Mouse (Mus musculus): ENCODE measurements at regions not wholly inside any gene's neighbourhood (a gene's known extent, or its start where the extent isn't known, plus 50 kb on each side); places are given as distances from the start of the nearest gene placed in this dataset.

DNA sequence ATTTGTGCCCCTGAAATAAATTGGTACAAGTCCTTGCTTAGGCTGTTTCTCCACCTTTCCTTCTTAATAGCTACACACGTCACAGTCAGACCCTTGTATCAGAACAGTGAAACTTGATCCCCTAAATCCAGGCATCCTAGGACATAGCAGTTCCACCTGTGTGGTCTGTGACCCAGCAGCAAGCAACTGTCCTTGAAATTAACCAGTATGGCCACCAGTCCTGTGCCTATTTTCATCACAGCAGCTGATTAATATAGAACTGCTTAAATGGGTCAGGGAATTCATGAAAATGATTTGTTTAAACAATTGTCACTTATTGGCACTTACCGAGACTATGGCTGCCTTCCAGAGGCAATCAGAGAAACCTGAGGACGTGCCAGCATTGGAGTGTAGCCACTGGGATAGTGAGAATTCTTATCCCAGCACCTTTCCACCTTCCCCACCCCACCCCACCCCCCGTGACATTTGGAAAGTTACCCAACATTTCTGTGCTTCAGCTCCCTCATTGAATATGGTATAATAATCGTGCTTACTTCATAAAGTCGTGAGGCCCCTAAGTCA lies 135.4 kb upstream of the Cdkn2b start:
- no peak for DNase-seq (ENCODE audit: low spot score)

DNA sequence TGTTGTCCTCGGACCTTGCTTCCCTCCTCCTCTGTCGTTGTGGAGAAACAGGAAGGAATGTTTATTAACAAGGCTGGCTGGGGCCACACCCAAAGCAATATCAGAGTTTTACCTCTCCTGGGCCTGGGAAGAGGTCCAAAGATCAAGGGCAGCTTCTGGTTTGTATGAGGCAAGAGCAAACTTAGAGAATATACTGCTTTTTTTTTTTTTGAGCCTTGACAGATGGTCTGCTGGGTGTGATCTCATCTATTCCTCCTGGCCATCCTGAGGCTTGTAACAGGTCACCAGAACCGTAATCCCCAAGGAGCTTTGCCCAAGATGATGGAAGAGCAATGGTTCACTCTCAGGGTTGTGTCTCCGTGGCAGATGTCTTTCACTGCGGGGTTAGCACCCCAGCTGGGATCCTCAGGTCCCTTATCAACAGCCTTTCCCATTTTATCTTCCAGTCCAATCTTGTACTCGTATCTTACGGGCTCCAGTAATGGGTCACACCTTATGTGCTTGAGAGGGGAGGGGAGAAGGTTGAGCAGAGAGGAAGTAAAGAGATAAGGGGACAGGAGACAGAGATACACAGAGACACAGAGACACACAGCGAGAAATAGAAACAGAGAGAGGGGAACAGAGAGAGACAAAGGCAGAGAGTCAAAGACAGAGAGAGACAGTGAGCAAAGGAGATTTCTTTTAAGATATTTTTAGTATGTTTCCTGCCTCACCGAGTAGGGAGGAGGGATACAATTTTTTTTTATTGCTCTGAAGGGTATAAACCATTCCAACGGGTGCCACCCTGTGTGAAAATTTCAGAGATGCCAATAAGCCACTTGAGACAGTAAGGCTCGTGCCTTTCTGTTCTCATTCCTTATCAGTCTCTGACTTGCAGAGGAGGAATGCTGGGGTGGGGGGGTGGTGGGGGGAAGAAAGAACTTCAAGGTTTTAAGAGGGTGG lies 134.6 kb upstream of the Cdkn2b start:
- DNase-seq (ENCODE audit: low spot score): no peak

DNA sequence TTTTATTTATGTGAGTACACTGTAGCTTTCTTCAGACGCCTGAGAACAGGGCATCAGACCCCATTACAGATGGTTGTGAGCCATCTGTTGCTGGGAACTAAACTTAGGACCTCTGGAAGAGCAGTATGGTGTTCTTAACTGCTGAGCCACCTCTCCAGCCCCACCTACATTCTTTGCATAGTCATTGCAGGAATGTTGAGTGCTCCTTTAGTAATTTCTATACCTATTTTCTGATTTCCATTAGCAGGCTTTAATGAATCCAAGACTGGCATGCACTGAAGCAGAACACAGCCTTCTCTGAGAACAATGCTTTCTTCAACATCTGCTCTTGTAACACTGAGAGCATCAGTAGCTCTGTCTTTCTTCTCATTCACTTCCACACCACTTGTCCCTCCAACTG lies 131.7 kb upstream of the Cdkn2b start:
- no peak for DNase-seq (ENCODE audit: low spot score)

DNA sequence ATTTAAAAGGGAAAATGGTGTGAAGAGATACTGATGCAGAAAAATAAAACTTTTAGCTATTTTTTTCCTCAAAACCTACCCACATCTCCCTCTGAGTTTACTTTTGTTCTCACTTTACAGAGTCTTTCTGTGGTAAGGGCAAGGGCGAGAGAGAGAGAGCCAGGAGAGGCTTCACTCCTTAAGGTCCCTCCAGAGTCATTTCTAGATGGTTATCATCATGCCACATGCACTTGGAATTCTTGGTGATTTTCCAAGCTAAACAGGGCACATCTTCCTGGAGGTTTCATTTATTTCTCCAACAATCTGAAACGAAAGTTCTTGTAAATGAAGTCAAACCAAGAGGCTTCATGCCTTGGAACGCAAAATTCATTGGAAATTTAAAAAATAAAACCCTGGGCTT lies 130.0 kb upstream of the Cdkn2b start:
- DNase-seq (ENCODE audit: low spot score): no peak

DNA sequence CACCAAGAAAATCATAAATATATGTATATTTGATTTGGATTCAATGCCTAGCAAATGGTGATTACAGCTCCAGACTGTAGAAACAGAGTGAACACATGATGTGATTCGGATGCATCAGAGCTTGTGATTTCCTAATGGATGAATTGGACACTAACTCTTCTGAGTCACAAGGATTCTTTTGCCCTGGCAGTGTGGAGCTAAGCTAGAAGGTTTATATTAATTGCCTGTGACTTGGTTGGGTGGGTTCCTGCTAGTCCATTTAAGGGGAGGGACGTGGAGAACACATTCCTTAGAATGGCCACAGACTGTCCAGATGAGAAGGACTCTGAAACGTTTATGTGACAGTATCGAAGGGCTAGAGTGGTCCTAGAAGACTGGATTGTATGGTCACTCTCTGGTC lies 129.5 kb upstream of the Cdkn2b start:
- DNase-seq (ENCODE audit: low spot score): no peak

DNA sequence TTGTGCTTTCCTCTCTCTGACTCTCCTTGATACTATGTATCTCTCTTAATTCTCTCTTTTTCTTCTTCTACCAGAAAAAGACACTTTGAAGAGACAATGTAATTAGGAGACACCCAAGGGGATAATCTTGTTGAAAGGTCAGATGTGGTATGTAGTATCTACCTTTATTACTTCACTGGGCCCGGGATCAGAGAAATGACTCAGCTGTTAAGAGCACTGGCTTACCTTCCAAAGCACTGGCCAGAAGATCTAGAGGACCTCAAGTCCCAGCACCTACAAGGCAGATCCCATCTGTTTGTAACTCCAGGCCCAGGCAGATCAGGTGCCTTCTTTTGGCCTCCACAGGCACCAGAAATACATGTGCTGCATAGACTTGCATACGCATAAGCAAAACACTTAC lies 127.8 kb upstream of the Cdkn2b start:
- DNase-seq (ENCODE audit: low spot score): no peak

DNA sequence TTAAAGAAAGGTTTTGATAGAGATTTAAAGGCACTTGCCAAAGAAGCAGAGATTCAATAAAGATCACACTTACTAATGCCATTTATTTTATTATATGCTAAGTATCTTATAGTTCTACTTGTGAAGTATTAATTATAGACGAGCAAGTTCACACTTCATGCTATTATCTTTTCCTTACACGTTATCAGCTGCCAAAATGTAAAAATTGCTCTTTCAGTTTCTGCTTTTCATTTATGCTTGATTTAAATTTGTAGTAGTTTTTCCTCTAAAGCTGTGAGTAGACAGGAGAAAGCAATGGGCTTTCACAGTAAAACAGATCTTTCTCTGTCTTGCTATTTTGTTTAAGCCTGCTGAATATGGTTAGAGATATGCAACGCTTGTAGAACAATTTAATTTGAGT lies 125.9 kb upstream of the Cdkn2b start:
- DNase-seq (ENCODE audit: low spot score): no peak

DNA sequence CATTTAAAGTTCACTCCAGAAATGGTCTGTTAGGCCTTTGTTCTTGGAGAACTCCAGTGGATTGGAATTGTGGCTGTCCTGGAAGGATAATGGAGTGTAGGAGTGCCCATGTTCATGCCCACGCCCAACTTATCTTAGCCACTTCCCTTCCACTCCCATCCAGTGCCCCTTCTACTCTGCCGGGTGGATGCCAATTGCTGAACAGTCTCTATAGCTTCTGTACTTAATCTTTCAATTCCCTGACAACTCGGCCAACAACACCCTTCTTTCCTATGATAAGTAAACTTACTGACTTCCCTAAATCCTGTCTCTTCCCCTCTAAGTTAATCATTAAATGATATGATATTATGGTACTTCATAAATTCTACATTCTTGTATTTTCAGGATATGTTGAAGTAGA lies 123.3 kb upstream of the Cdkn2b start:
- DNase-seq (ENCODE audit: low spot score): no peak

DNA sequence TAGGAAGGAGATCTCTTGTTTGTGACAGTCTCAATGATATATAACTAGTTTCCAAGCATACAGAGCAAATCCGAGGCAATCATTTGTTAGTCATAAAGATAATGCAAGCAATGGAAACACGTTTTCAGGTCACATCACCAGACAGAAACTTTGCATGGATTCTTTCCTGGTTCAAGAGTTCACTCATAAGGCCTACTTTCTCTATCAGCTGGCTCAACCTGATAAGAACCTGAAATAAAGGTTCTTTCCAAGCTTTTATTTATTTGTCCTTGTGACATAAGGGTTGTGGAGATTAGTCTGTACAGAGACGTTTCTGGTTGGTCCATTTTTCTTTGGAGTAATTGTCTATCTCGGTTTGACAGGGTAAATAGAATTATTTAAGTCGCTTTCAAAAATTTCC lies 122.7 kb upstream of the Cdkn2b start:
- no peak for DNase-seq (ENCODE audit: low spot score)

DNA sequence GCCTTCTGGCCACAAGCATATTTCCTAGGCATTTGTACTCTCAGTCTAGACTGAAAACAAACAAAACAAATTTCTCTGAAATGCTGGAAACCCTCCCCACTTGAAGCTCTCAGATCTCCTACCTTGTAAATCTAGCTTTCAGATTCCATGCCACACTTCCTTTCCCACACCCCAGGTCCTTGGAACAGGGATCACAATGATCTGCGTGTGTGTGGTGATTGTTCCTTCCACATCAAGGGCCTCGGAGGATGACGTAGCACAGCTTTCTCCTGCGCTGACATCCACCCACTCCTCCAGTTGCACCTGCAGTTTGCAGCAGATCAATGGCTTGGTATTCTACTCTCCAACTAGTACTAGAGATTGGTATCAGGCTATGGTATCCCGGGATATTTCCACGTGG lies 120.7 kb upstream of the Cdkn2b start:
- no peak for DNase-seq (ENCODE audit: low spot score)

DNA sequence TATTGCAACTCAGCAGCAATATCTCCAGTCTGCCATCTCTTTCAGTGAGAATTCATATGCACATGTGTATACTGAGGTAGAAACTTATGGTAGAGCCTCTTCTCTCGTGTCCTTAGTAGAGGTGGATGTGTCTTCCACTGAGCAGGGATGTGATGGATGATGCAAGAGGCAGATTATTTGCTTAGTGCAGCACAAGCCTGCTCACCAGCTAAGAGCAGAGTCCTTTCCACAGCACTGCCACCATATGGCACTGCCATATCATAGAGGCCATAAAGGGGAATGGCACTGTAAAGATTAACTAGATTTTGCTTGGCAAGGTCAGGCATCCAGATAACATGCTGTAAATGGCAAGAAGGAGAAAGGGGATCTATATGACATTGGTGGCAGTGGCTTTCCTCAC lies 117.6 kb upstream of the Cdkn2b start:
- DNase-seq (ENCODE audit: low spot score): no peak

DNA sequence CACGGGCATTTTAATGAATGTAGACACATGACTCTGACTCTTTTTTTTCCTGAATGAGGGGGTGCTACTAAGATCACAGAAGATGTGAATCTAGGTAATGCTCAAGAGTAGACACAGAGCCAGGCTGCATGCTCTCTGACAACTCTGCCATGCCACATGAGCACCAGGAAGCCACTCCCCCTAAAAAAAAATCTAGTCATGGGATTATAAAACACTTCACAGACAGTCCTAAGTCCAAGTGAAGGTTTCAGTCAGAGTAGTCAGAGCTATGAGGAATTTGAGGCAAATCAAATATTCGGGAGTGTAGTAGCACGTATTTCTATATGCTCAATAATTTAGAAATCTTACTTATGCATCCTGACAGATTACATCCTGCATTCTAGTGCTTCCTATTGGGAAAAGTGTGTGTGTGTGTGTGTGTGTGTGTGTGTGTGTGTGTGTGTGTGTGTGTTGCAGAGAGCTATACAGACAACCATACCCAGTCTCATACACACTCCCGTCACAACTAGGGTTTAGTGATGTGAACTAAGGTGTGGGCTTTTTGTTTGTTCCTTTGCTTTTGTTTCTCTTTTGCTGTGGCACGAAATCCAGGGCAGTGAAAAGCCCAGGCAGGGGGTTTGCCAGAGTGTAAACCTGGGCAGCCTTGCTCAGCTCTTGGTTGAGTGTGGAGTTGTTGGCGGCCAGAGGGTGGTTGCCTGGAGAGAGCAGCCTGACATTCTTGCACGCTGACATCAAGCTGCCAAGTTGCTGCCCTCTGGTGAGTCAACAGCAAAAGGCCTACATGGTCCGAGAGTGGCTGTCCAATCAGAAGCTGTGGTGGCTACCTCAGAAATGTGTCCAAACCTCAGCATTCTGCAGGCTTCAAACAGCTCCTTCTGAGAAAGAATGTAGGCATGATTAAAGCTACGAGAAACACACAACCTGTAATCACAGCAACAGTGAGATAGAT lies 116.8 kb upstream of the Cdkn2b start:
- DNase-seq (ENCODE audit: low spot score): no peak

DNA sequence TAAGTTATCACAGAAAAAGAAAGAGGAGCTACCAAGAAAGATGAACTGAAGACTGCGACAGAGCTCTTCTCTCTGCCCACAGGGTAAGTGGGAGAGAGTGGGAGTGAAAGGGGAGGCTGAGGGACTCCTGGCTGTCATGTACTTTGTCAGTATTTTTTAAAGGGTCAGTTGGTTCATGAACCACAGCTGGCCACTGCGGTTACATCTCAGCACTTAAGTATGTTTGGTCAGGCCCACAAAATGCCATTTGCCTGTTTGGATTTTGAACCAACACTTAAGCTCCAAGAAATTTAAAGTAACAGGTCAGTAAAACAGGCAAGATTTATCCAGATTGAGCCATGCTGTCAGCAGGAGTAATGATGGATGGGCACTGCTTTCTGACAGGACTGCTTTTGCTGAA lies 115.1 kb upstream of the Cdkn2b start:
- no peak for DNase-seq (ENCODE audit: low spot score)

DNA sequence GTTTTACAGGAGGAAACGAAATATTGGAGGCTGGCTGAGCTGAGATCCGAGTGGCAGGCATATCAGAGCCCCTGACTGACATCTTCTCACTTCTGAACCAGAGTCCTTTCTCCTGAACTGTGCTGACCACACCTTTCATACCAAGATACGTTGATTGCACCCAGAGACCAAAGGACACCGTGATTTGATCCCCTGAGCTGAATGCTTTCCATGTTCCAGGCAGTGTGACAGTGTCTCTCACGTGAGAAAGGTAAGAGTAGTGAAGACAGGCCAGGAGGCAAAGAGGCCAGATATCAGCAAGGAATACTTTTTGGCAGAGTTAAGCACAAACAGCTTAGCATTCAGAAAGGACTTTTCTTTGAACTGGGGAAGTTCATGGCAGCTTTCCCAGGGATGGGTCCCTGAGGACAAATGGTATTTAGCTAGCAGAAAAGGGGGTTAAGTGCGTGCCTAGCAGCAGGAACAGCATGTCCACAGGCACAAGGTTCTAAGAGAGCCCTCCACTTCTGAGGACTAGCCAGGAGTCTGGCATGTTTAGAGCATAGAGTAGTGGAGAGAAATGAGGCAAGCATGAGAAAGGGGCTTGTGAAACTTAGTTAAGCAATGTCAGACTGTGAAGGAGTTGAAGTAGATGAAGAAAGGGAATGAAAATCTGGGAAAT lies 111.0 kb upstream of the Cdkn2b start:
- DNase-seq (ENCODE audit: low spot score): no peak

DNA sequence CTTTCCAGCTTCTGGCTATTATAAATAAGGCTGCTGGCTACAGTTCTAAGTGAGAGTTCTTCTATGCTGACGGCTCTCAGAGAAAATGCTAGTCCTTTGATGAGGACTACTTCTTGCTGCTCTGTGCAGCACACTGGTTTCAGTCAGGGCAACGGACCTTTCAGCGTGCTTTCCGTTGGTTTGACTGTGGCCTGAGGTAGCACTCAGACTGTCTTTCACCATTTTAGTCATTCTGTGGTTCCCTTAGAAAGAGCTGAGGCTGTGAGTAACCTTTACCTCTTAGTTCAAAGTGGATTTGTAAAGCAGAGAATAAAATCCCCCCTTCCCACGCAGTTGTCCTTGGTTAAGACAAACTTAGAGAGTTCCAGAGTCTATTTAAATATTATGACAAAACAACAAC lies 110.0 kb upstream of the Cdkn2b start:
- DNase-seq (ENCODE audit: low spot score): no peak

DNA sequence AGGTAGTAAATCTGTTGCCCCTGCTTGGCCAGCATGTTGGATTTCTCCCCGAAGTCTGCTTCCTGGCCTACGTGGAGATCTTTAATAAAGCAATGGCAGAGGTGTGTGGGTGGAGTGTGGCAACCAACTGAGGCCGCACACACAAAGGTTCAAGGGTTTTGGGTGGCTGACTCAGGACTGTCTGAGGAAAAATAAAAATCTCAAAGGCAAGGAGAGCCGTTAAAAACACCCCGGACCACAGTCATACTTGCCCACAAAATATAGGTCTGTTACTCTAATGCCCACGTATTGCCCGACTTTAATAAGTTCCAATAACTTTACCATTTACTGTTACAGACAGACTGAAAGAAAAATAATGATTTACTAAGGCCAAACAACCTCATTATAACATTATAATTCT lies 108.7 kb upstream of the Cdkn2b start:
- no peak for DNase-seq (ENCODE audit: low spot score)

DNA sequence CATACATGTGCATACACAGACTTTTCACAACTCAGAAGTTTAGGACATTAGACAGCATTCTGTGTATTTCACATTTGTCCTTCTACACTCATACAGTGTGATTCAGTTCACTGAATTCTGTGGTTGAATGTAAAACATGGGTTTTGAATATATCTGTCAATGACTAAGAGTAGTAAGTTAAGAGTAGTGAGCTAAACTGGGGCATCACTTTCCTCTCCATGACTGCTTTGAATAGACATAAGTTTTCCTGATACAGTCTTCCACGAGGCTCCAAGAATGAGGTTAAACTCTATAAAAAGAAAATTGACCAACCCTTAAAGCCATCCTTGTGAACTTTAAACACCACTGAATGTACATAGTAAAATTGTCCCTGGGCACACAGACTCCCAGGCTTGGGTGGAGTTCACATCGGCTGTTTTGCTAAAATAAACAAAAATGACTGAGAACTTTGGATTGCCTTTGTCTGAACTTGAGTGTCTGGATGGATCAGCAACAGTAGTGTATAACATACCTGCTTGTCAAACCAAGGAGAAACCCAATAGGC lies 94.9 kb upstream of the Cdkn2b start:
- no peak for DNase-seq (ENCODE audit: low spot score)

DNA sequence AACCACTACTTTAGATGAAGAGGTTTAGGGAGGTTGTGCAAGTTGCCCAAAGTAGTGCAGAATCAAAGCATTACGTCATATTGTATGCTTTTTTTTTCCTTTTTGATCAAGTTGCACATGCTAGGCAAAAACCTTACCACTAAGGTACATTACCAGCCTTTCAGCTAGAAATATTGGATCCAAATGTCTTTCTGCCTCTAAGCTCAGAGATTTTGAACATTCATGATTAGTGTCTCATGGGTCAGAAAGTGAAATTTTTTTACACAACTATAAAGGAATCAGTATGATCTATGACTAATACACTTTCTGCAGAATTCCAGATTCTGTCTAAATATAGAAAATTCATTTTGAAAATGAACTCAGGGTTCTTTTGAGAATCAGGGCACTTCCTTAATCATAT lies 92.3 kb upstream of the Cdkn2b start:
- DNase-seq (ENCODE audit: low spot score): no peak

DNA sequence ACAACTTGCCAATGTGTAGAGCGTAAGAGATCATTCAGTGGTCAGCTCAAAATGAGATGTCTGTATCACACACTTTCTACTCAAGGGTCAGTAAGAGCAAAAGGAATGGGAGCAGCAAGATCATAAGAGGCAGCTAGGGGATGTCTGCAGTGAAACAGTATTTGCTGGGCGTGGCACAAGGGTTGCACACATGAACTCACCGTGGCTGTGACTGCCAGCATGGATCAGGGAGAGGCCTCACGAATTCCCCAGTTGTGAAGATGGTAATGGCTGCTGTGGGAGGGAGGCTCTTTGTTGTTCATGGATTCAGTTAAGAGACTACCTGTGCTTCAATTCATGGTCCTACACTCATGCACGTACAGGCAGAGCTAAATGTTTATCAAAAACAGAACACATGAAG lies 91.5 kb upstream of the Cdkn2b start:
- no peak for DNase-seq (ENCODE audit: low spot score)

DNA sequence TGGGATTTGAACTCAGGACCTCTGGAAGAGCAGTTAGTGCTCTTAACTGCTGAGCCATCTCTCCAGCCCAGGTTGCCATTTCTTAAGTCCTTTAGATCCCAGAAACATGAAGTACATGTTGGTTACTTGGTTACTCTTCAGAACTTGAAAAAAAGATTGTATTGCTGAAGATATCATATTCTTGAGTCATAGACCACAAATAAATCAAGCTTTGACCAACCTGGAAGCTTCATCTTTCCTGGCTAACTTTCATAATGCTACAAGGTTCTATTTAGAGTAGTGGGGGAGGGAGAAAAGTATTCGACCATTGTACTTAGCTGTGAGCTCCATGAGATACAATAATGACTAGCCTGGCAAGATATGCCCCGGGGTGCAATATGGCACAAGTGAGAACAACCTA lies 90.9 kb upstream of the Cdkn2b start:
- DNase-seq (ENCODE audit: low spot score): no peak

DNA sequence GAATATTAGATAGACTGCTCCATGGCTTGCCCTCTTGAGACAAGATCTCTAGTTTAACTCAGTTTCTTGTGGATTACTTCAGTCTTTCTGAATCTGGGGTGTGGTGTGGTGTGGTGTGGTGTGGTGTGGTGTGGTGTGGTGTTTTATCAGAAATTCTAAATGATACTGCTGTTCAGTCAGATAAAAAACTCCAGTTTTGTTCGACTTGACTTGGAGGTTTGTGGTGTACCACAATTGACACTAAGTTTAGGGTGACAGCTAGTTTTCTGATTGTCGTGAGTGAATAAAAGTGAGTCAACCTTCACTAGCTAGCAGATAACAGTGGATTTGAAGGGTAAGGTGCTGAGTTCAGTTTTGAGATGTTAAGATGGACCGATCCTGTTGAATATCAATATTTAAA lies 89.5 kb upstream of the Cdkn2b start:
- no peak for DNase-seq (ENCODE audit: low spot score)

DNA sequence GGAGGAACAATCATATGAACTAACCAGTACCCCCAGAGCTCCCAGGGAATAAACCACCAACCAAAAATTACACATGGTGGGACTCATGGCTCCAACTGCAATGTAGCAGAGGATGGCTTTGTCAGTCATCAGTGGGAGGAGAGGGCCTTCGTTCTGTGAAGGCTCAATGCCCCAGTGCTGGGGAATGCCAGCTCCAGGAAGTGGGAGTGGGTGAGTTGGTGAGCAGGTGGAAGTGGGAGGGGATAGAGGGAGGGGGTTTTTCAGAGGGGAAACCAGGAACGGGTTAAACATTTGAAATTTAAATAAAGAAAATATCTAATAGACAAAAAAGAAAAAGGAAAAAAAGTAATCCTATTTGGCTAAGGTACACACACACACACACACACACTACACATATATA lies 88.4 kb upstream of the Cdkn2b start:
- no peak for DNase-seq (ENCODE audit: low spot score)
